Mouse (Mus musculus) brain, embryonic 18.5 days (tissue): ENCODE data around the gene Zdhhc19.
A peak's percentile ranks its signal among the peaks of the same experiment; 100 is the strongest.
"Not testable (repeated sequence)": the region's sequence is repeated elsewhere in the genome, so short reads cannot be mapped to it uniquely, and the experiment has no call there.

Experiments used
- DNase-seq: peaks from one replicate; pipeline ENCODE4 v3.0.0-alpha.2; 2012; ENCODE audit warnings: low read depth, low spot score

Gene Zdhhc19

DNA sequence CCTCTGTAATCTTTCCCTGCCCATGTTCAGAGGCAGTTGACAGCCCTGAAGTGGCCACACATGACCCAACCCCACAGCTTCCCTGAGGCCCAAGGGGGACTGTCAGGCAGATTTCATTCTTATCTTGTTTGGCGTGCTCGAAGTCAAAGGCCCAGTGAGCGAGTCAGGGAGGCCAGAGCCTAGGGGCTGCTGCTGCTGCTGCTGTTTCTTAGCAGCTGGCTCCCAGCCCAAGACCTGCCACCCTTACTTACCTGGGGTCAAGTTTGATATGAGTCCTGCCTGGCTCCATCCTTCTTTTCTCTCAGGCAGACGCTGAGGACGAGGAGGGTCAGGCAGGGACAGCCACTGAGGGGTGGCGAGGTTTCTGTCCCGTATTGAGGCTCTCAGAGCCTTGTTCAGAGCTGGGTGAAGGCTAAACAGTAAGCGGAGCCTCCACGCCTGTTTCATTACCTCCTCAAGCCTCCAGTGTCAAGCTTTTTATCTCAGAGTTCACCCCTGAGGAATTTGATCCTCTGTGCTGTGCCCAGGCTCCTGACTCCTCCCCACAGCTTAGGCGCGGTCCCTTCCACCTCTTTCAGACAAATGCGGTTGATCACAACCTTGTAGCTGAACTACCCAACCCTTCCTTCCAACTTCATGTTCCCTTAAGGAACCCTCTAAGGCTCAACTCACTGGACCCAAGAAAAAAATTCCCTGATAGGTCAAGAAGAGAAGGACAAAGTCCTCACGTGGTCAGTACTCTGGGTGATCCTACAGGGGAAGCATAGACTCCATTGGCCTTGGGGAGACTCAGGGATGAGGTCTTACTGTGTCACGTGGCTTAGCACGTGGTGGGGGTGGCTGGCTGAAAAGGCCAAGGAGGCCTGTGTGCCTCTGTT is 8.6 kb upstream of the Zdhhc19 start, which contains the start of gene Slc51a:
Gene Slc51a (minus strand): TSS at position 646 of the 878 bp plus-strand sequence.
- DNase-seq: no peak

DNA sequence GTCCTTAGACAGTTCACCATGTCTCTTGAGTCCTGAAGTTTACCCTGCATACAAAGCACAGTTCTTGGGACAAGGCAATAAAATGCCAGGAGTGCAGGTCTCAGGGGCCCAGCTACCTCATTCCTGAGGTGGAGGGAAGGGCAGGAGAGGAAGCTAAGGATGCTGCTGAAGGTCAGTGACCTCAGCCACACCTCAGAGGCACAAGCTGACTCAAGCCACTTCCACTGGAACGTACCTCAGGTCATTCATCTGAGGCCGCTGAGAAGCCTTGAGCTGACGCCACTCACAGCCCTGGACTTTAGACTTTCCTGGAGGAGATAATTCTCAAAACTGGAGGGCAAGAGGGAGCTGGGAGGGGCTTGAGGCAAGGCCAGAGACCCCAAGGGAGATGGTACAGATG is 7.1 kb upstream of the Zdhhc19 start:
- DNase-seq: no peak

DNA sequence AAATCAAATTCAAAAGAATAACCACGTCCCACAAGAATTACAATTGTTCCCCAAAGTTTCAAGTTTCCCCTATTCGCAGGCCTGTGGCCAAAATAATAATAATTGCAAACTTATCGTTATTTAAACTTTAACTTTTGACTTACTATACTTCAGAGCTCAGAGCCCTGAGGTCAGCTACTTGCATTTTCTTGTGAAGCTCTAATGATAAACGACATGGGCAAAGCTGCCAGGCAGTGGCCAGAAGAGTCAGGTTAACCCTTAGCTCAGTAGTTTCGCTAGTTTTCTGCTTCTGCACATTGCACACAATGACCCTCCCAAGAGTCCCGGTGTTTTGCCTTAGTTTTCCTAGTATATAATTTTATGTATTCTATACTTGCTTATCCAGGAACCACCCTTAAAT is 1.7 kb upstream of the Zdhhc19 start:
- not testable (repeated sequence) for DNase-seq

DNA sequence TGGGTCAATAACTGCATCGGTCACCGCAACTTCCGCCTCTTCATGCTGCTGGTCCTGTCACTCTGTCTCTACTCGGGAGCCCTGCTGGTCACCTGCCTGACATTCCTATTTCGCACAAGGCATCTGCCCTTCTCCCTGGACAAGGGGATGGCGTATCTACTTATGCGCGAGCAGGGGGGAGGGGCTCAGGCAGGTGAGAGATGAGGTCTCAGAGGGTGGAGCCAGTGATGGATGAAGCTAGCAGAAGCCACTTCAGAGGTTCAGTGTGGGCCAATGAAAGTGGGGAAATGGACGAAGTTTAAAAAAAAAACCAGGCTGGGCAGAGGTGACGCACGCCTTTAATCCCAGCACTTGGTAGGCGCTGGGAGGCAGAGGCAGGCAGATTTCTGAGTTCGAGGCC is 2.9 kb downstream of the Zdhhc19 start:
- DNase-seq: no peak

DNA sequence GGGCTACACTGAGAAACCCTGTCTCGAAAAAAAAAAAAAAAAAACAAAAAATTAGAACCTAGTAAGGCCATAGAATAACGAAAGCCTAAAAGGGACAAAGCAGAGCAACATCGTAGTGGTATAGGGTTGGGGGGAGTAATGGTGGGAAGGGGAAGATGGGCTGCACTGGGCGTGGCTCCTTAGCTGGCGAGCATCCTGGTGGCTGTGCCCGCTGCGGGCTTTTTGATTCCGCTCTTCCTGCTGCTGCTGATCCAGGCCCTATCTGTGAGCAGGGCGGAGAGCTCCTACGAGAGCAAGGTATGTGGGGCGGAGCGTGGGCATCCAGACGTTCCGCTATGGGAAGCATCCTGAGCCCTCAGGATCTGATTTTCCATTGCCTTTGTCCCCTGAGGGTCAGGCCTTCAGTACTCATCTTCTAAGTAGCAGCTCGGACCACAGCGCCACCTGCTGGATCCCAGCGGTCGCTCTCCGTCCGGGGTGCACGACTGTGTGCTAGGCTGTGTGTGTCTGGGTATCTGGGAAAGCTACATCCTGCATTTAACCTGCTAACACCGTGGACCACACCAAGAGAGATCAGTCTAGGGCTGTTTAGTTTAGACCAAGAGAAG is 3.5 kb downstream of the Zdhhc19 start:
- peak; percentile 50 for DNase-seq

DNA sequence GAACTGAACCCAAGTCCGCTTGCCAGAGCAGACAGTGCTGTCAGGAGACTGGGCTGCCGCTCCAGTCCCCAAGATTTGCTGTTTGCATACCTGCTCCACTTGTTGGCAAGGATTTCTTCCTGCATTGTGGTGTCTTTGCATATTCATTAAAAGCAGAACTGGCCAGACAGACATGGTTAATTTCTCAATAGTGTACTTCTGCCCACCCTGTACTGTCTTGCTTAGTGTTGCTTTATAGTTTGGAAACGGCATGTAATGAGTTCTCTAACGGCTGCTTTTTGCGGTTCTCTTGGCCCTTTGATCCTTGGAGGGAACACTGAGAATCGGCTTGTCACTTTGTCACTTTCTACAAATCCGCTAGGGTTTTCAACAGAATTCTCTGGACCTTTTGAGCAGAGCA is 5.4 kb downstream of the Zdhhc19 start:
- DNase-seq: no peak

DNA sequence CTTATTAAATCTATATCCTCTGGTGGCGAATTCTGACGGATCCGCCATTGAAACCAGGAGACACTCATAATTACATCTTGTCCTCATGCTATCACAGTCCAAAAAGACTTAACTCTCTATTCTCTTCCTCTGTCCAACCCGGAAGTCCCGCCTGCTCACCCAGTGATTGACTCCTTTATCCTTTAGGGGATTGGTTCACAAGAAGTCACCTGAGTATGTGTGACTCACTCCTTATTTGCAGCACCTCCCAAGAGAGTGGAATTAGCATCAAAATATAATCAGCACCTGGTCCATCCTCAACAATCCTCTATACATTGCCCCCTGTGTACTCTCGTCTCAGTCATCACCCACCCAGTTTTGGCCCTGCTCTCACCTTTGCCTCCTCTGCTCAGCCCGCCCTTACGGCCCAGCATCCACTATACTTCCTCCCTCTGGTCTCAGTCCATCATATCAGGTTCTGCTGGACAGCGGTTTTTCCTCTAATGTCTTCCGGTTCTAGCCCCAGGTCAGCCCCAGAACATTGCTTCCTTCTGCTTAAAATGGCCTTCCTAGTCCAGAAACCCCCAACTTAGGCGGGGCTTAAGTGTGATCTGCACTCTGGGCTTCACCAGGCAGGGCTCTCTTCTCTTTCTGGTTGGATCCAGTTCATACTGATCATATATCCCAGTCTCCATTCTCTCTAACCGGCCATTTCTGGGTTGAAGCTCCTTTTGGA is 6.7 kb downstream of the Zdhhc19 start:
- no peak for DNase-seq

DNA sequence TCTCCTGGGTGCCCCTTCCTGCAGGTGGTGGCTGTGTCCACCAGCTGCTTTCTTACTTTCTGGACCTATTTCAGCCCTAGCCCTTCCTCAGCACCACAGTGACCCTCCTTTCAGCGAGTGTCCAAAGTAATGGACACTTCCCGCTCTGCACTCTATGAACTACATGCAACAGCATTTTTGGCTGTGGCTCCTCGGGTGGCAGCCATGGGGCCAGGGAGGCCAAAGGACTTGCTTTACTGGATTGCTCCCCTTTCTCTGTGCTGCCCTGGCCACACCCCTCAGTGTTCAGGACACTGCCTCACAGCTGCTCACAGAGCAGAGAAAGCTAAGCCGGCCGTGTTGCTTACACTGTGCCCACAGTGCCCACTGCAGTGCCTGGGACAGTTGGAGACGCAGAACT is 7.6 kb downstream of the Zdhhc19 start:
- DNase-seq: no peak

DNA sequence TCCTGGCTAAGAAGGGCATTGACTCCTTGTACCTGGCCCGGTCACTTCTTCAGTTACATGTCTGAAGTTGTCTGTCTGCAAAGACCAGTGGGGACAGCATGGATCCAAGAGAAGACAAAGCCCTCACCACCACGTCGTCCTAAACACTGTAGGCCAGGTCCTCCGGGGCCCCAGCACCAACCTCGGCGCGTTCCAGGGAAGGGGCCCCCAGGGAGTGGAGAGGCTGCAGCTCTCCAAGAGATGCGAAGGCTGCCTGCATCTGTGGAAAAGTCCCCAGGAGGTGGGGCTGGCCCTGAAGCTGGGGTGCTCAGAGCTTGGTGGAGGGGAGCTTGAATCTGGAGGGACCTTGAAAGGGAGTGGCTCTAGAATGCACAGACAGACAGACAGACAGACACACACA is 10.2 kb downstream of the Zdhhc19 start:
- DNase-seq: no peak

DNA sequence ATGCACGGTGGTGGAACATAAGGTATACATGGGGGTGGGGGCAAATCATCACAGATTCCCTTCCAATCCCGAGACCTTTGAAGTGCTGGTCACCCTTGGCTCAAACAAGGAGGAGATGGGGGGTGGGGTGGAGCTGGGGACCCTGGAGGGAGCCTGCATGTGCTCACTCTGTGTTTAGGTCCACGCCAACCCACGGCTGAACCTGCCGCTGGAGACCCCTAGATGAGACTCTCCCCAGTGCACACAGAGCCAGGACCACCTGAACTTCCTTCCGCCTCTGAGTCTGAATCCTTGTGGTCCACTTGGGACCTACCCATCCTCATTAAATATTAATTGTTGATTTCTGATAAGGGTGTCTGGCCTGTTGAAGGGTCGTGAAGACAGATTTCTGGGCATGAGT is 10.8 kb downstream of the Zdhhc19 start:
- no peak for DNase-seq

DNA sequence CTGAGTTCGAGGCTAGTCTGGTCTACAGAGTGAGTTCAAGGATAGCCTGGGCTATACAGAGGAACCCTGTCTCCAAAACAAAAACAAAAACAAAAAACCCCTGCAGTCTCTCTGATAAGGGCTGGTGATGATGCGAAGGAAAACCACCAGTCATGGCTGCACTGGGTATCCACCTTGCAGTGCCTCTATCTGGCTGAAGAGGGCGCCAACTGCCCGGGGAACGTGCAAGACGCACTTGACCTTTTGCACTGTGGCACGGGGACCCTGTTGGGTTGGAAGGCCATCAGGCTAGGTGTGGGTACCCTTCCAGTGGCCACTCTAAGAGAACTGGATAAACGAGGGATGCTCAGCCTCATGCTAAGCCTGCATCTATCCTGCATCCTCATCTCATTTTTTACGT is 11.3 kb downstream of the Zdhhc19 start:
- no peak for DNase-seq

DNA sequence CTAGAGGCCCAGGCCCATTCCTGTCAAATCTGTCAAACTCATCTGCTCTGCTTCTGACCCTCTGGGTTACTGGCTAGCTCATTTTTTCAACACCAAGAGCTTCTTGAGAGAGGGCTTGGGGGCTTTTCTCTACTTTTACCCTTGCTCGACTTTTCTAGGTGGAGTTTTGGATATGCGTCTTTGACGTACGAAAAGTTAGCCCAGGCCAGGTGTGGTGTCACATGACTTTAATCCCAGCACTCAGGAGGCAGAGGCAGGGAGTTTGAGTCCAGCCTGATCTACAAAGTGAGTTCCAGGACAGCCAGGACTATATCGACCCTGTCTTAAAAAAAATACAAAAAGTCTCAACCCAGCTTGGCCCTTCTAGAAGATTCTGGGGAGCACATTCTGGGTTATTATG is 12.0 kb downstream of the Zdhhc19 start:
- DNase-seq: no peak

DNA sequence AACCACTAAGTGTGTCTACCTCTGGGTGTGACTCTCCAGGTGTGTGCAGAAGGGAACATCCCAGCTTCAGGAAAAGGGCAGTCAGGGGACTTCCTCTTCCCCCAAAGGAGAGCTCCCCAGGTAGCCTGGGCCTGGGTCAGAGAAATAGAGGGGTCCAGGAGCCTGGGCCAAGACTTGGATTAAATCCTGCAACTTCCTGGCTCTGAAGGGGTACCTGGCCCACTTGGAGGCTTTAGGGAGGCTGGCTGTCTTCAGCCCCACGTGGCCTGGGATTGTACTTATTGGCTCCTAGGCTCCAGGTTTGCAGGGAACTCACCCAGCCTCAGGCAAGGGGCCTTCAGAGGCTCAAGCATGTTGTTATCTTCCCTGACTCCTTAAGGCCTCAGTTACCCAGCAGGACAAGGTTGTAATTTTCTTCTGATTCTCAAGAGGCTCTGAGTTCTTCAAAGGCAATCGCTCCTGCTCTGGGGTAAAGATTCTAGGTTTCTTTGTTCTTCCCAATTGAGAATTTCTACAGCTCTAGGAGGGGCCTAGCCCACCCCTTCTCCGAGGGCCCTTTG is 12.5 kb downstream of the Zdhhc19 start:
- DNase-seq: no peak

DNA sequence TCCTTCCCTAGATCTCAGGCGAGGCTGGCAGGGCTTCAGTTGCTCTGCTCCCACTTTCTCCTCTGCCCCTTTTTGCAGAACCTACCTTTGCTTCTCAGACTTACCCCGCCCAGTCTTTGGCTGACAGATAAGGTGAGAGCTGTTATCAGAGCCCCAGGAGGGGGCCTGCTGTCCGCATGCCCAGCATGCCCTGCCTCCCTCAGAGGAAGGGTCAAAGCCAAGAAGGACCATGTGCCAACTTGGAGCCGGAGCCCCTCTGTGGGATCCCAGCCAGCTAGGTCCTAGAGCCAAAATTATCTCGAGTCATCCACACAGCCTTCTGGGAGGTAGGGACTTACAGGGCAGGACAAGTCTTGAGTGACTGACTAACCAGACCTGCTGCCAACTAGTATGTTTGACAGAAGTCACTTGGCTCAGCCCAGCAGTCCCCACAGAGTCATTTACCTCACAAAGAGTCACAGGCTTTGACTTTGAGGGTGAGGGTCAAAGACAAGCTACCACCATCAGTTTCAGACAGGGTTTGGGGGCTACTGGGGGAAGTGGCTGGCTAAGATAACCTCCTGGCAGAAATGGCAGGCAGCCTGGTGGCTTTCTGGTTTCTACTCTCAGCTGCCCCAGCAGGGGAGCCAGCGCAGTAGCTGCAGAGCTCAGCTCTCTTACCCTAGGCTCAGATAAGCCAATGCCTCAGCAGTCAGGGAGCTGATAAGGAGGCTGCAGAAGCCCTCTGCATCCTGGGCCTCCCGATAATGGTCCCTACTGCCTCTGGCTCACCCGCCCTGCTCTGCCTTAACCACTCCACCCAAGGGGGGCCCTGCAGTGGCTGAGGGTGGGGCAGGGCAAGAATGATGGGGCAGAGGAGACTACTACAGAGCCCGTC is 13.2 kb downstream of the Zdhhc19 start:
- no peak for DNase-seq

DNA sequence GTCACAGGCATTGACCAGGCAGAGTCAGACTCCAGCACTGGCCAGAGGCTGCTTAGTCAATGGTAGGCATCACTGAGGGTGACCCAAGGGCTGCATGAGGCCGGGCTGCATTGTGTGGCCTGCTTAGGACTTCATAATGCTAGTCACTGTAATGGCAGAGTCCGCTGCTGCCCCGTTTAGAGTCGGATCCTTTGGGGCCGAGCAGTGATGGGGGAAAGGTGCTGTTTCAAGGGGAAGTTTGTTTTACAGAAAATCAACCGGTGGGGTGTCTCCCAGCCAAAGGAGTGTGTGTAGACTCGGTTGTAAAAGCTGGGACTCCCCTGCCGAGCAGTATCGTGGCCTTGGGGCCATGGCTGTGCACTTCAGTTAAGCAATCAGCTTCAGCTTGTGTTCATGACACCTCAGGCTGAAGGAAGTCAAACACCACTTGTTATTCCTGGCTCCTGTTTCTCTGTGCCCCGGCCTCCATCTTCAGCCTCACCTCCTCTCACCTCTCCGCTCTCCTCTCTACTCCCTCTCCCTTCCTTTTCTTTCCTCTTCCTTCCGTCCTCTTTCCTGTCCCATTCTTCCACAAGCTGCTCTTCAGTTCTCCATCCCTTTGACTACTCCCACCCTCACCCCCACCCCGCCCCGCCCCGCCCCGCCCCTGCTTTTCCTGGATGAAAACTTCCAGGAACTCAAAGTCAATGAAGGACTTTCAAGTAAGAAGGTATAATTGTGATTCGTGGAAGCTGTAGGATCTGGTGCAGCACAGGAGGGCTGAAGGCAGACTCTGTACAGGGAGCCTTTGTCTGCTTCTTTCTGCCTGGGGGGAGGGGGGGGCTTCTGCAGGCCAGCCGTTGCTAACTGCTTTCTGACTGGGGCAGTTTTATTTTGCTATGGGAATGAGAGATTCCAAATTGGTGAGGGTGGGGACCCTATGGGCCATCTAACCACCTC is 14.6 kb downstream of the Zdhhc19 start:
- no peak for DNase-seq

DNA sequence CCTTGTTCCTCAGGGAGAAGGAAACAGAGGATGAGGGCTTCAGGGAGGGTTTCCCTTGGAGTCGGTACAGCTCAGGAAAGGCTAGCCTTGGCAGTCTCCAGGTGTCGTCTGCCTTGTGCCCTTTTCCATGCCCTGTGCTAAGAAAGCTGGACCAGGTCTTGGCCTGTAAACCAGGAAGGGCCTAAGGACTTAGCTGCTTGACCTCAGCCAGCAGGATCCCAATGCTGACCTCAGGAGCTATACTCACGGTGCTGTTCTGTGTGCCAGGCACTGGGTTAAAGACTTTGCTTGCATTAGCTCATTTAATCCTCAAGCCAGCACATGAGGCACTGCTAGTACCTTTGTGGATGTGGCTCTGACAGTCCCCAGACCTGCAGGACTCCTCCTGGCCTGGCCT is 15.3 kb downstream of the Zdhhc19 start:
- no peak for DNase-seq

DNA sequence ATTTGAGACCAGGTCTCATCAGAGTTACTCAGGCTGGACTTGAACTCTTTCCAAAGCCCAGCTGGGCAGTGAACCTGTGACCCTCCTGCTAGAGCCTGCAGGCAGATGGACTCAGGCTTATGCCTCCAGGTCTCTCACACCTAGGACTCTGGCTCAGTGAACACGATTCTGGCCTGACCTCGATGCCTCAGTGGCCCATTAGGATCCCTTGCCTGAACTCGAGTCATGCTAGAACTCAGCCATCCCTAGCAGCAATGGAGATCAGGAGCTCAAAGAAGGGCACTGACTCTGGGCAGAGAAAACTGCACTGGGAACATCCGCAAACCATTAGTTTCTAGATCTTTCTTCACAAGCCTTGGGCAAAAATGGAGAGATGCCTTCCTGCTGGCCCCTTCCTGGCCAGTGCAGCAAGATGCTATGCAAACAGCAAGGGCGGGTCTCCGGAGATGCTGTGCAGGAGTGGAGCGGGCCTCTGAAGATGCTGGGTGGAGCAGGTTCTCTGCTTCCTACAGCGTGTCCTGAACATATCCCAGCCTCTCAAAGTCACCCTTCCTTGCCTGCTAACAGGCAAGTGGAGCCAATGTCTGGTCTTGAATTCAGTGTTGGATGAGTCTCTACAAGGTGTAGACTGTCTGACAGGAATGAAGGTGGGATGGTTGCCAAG is 15.9 kb downstream of the Zdhhc19 start:
- no peak for DNase-seq

DNA sequence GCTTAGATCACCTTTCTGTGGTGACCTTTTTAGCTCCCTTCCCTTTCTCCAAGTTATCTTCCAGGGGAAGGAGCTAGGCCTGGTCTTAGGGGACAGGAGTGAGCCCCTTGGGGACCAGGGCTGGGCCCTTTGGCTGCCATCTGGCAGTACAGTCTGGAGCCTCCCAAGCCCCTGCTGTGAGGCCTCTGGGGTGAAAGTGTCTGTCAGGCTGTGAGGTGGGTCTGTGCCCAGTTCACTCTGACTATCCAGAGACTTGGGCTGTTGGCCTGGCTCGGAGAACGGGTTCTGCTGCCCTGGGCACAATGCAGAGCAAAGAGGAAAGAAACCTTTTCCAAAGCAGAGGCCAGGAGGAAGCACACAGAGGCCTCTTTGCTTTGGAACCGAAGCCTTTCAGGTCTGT is 16.9 kb downstream of the Zdhhc19 start:
- no peak for DNase-seq

DNA sequence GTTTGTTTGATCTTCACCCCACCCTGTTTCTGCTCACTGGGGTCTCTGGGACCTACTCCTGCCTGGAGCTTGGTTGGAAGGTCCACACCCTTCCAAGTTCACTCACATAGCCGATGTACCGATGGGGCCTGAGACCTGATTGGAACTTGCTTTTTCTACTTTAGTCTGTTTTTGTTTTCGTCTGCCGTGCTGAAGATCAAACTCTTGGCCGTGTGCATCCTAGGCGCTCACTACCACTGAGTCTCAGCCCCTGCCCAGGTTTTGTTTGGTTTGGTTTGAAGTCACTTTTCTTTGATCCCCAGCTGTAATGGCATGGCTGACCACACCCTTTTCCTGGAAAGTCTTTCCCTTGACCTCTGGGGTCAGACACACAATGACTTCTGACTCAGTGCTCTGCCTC is 17.3 kb downstream of the Zdhhc19 start:
- DNase-seq: no peak

DNA sequence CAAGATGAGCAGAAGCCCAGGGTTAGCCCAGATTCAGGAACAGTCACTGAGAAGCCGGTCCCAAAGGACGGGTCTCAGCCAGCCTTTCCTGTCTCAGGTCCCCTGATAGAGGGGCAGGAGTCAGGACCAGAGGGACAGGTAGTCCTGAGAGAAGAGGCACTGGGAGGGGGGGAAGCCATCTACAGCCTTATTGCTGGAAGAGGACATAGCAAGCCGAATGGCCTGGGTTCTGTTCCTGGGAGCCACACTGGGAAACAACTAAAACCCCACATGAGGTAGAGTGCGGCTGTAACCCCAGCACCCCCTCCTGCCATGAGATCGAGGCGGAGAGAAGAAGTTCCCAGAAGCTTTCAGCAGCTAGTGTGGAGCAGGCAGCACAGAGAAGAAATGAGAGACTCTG is 17.9 kb downstream of the Zdhhc19 start:
- no peak for DNase-seq
